Mouse (Mus musculus): ENCODE measurements around the gene Hlcs. TPM values are rescaled to one million over a fixed set of nuclear protein-coding genes. Genes with fewer than 3 reads are reported as not detected.

The Hlcs gene
- polyA plus RNA-seq, 1 experiment = 12.6 TPM

DNA sequence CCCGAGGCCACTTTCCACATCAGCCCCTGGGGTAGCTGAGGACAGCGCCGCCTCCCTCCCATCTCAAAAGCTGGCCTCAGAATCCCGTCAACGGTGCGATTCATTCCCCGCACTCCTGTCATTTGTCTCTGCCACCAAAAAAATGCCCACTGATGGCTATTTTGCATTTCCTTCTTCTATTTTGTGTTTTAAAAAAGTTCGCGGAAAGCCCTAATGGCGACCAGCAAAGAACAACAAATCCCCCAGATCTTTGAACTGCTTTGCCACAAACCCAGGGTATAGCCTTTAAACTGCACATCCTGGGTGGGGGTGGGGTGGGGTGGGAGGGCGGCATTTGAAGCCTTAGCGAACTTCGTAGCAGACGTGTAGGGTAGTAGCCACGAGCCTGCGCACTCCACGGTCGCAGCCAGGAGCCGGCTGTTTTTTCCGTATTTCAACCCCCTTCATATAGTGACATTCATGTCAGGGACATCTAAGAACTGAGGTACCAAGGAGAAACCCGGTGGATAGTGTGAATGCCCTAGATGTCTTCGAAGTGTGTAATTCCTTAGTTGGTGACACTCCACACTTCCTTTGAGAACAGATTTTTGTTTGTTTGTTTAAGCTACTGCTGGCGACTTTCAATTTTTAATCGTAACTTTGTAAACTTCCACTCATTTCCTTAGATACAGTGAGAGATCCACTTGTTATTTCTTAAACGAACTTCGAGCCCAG, 218.1 kb downstream of the Hlcs start:
- Histone ChIP-seq H3K9ac (ENCODE audit: low read depth, poor library complexity, severe bottlenecking) (no peak overlapping the region), H3K36me3 (ENCODE audit: control insufficient read depth, insufficient read depth, low read length, poor library complexity, severe bottlenecking) (no peaks in the 10 kb centered on the region), H3K4me1 (ENCODE audit: control insufficient read depth, insufficient read depth, low read length) (no peaks in the 10 kb centered on the region), H3K4me3 (ENCODE audit: low read depth, low read length) (no peak overlapping the region), H3K27me3 (ENCODE audit: control insufficient read depth, insufficient read depth, low read length, poor library complexity, severe bottlenecking) (peaks cover 27% of the 10 kb centered on the region), H3K27ac (ENCODE audit: insufficient read depth, low read length) (no peak overlapping the region), H3K9me3 (replicated peaks; ENCODE audit: control insufficient read depth, insufficient read depth, low read length, poor library complexity, severe bottlenecking) (no peaks in the 10 kb centered on the region)
- no peak for TF ChIP-seq POLR2A (IDR thresholded peaks at IDR 0.05; ENCODE audit: insufficient read depth, low read length)
- no peak for TF ChIP-seq EP300 (IDR thresholded peaks at IDR 0.05; ENCODE audit: insufficient read depth, low read depth, low read length)
- no peak for TF ChIP-seq CTCF (IDR thresholded peaks at IDR 0.05; ENCODE audit: low read depth, low read length)

GRCm38 (mm10) chr16:94094251-94095108, 218.9 kb downstream of the Hlcs start:
- peaks cover 27% of the 10 kb centered on the region for H3K27me3 ChIP-seq (ENCODE audit: control insufficient read depth, insufficient read depth, low read length, poor library complexity, severe bottlenecking)
- no peaks in the 10 kb centered on the region for H3K36me3 ChIP-seq (ENCODE audit: control insufficient read depth, insufficient read depth, low read length, poor library complexity, severe bottlenecking)
- H3K4me1 ChIP-seq (ENCODE audit: control insufficient read depth, insufficient read depth, low read length) = no peaks in the 10 kb centered on the region
- H3K9me3 ChIP-seq (replicated peaks; ENCODE audit: control insufficient read depth, insufficient read depth, low read length, poor library complexity, severe bottlenecking) = no peaks in the 10 kb centered on the region
- no peak overlapping the region for H3K9ac ChIP-seq (ENCODE audit: low read depth, poor library complexity, severe bottlenecking)
- H3K4me3 ChIP-seq (ENCODE audit: low read depth, low read length) = no peak overlapping the region
- H3K27ac ChIP-seq (ENCODE audit: insufficient read depth, low read length) = no peak overlapping the region
- TF ChIP-seq EP300 (IDR thresholded peaks at IDR 0.05; ENCODE audit: insufficient read depth, low read depth, low read length) (no peak), POLR2A (IDR thresholded peaks at IDR 0.05; ENCODE audit: insufficient read depth, low read length) (no peak), CTCF (IDR thresholded peaks at IDR 0.05; ENCODE audit: low read depth, low read length) (no peak)

- H3K27ac ChIP-seq (ENCODE audit: insufficient read depth, low read length) = no peak overlapping the region
- peaks cover 30% of the 10 kb centered on the region for H3K27me3 ChIP-seq (ENCODE audit: control insufficient read depth, insufficient read depth, low read length, poor library complexity, severe bottlenecking)
- H3K4me1 ChIP-seq (ENCODE audit: control insufficient read depth, insufficient read depth, low read length) = no peaks in the 10 kb centered on the region
- H3K9ac ChIP-seq (ENCODE audit: low read depth, poor library complexity, severe bottlenecking) = no peak overlapping the region
- no peaks in the 10 kb centered on the region for H3K9me3 ChIP-seq (replicated peaks; ENCODE audit: control insufficient read depth, insufficient read depth, low read length, poor library complexity, severe bottlenecking)
- H3K4me3 ChIP-seq (ENCODE audit: low read depth, low read length) = no peak overlapping the region
- H3K36me3 ChIP-seq (ENCODE audit: control insufficient read depth, insufficient read depth, low read length, poor library complexity, severe bottlenecking) = no peaks in the 10 kb centered on the region
- TF ChIP-seq POLR2A (IDR thresholded peaks at IDR 0.05; ENCODE audit: insufficient read depth, low read length) = no peak
- no peak for TF ChIP-seq CTCF (IDR thresholded peaks at IDR 0.05; ENCODE audit: low read depth, low read length)
- TF ChIP-seq EP300 (IDR thresholded peaks at IDR 0.05; ENCODE audit: insufficient read depth, low read depth, low read length) = no peak
Observed at GRCm38 (mm10) chr16:94093151-94093863, 220.1 kb downstream of the Hlcs start.

GRCm38 (mm10) chr16:94092511-94093150, 220.7 kb downstream of the Hlcs start:
- TF ChIP-seq EP300 (IDR thresholded peaks at IDR 0.05; ENCODE audit: insufficient read depth, low read depth, low read length) (no peak), POLR2A (IDR thresholded peaks at IDR 0.05; ENCODE audit: insufficient read depth, low read length) (no peak), CTCF (IDR thresholded peaks at IDR 0.05; ENCODE audit: low read depth, low read length) (no peak)
- Histone ChIP-seq H3K4me1 (ENCODE audit: control insufficient read depth, insufficient read depth, low read length) (no peaks in the 10 kb centered on the region), H3K36me3 (ENCODE audit: control insufficient read depth, insufficient read depth, low read length, poor library complexity, severe bottlenecking) (no peaks in the 10 kb centered on the region), H3K4me3 (ENCODE audit: low read depth, low read length) (no peak overlapping the region), H3K9ac (ENCODE audit: low read depth, poor library complexity, severe bottlenecking) (no peak overlapping the region), H3K27me3 (ENCODE audit: control insufficient read depth, insufficient read depth, low read length, poor library complexity, severe bottlenecking) (peaks cover 34% of the 10 kb centered on the region), H3K9me3 (replicated peaks; ENCODE audit: control insufficient read depth, insufficient read depth, low read length, poor library complexity, severe bottlenecking) (no peaks in the 10 kb centered on the region), H3K27ac (ENCODE audit: insufficient read depth, low read length) (no peak overlapping the region)

GRCm38 (mm10) chr16:94088819-94089692, 224.3 kb downstream of the Hlcs start:
- Histone ChIP-seq H3K9ac (ENCODE audit: low read depth, poor library complexity, severe bottlenecking) (no peak overlapping the region), H3K9me3 (replicated peaks; ENCODE audit: control insufficient read depth, insufficient read depth, low read length, poor library complexity, severe bottlenecking) (no peaks in the 10 kb centered on the region), H3K27ac (ENCODE audit: insufficient read depth, low read length) (no peak overlapping the region), H3K4me1 (ENCODE audit: control insufficient read depth, insufficient read depth, low read length) (no peaks in the 10 kb centered on the region), H3K27me3 (ENCODE audit: control insufficient read depth, insufficient read depth, low read length, poor library complexity, severe bottlenecking) (peaks cover 47% of the 10 kb centered on the region), H3K36me3 (ENCODE audit: control insufficient read depth, insufficient read depth, low read length, poor library complexity, severe bottlenecking) (no peaks in the 10 kb centered on the region), H3K4me3 (ENCODE audit: low read depth, low read length) (no peak overlapping the region)
- no peak for TF ChIP-seq POLR2A (IDR thresholded peaks at IDR 0.05; ENCODE audit: insufficient read depth, low read length)
- no peak for TF ChIP-seq EP300 (IDR thresholded peaks at IDR 0.05; ENCODE audit: insufficient read depth, low read depth, low read length)
- TF ChIP-seq CTCF (IDR thresholded peaks at IDR 0.05; ENCODE audit: low read depth, low read length) = no peak

Measured in ES-Bruce4 (cell line).